Mouse (Mus musculus) heart, embryonic 16.5 days (tissue): ENCODE data around the gene Ctla4. TPM values are rescaled to one million over a fixed set of nuclear protein-coding genes. Genes with fewer than 3 reads are reported as not detected.

Source experiments
- ATAC-seq: fragments of 200-750 bp; cut with Nextera tagmentation; replicated peaks from 2 replicates; pipeline ENCODE4 v1.8.0; 2017; ENCODE audit warnings: moderate number of reproducible peaks; ENCODE audit not compliant: insufficient read depth, low FRiP score; ENCODE audit errors: extremely low read depth
- H3K27ac ChIP-seq: fragments of 300-500 bp; sonication (generic); 2 replicates; pipeline ENCODE4 v1.5.1; 2014; ENCODE audit warnings: mild to moderate bottlenecking, low read length, control low read depth, moderate library complexity
- H3K27me3 ChIP-seq: fragments of 300-500 bp; sonication (generic); 2 replicates; pipeline ENCODE4 v1.6.1; 2014; ENCODE audit warnings: low read length, mixed read lengths; ENCODE audit not compliant: control insufficient read depth, insufficient read depth
- H3K36me3 ChIP-seq: fragments of 300-500 bp; sonication (generic); 2 replicates; pipeline ENCODE4 v1.6.1; 2014; ENCODE audit not compliant: control insufficient read depth, insufficient read depth
- H3K4me1 ChIP-seq: fragments of 300-500 bp; sonication (generic); 2 replicates; pipeline ENCODE4 v1.6.1; 2014; ENCODE audit warnings: low read length, mixed read lengths; ENCODE audit not compliant: control insufficient read depth, insufficient read depth
- H3K4me2 ChIP-seq: fragments of 300-500 bp; sonication (generic); 2 replicates; pipeline ENCODE4 v1.6.1; 2014; ENCODE audit warnings: low read depth, mild to moderate bottlenecking, control low read depth, low read length
- H3K4me3 ChIP-seq: fragments of 300-500 bp; sonication (generic); 2 replicates; pipeline ENCODE4 v1.5.1; 2014; ENCODE audit warnings: mild to moderate bottlenecking, control low read depth, low read length
- H3K9ac ChIP-seq: fragments of 300-500 bp; sonication (generic); 2 replicates; pipeline ENCODE4 v1.6.1; 2014; ENCODE audit warnings: low read length, control low read depth
- H3K9me3 ChIP-seq: fragments of 300-500 bp; sonication (generic); replicated peaks from 2 replicates; pipeline ENCODE4 v1.6.1; 2016; ENCODE audit warnings: low read length; ENCODE audit not compliant: control insufficient read depth
- WGBS: fragments of 180-500 bp; shearing (Covaris S2); extraction: QIAGEN DNeasy Blood & Tissue Kit; methylation state at CpG from one replicate; pipeline ENCODE4 v1.1.7; 2014; 5-methylcytosine and 5-hydroxymethylcytosine counted together
- polyA plus RNA-seq: library from polyadenylated mRNA; unstranded; fragments of >200 nt; fragmentation: Nextera tagmentation; extraction: Ambion mirVana; gene quantifications from 2 replicates; pipeline ENCODE4 v1.2.1, GENCODE M21; 2015

The Ctla4 gene
- 1.6 and 3.5 TPM in 2 replicates for polyA plus RNA-seq

- Histone ChIP-seq H3K9ac (no peak within 1 kb of the TSS), H3K9me3 (no peaks in the 10 kb centered on the region), H3K4me1 (no peaks in the 10 kb centered on the region), H3K27me3 (no peaks in the 10 kb centered on the region), H3K4me3 (no peak within 1 kb of the TSS), H3K27ac (no peak within 1 kb of the TSS), H3K36me3 (no peaks in the 10 kb centered on the region), H3K4me2 (no peak within 1 kb of the TSS)
- 85% methylated on average over 7 of the region's 7 CpGs for WGBS
- no peak for ATAC-seq
These were observed at the start of gene Ctla4 for GRCm38 (mm10) chr1:60886981-60887380. Ctla4 (plus strand) TSS chr1:60887000.

GRCm38 (mm10) chr1:60839161-60839560 lies 47.6 kb upstream of the Ctla4 start:
- Histone ChIP-seq H3K4me2 (no peak overlapping the region), H3K9ac (no peak overlapping the region), H3K4me3 (no peak overlapping the region), H3K27me3 (no peaks in the 10 kb centered on the region), H3K9me3 (no peaks in the 10 kb centered on the region), H3K4me1 (no peaks in the 10 kb centered on the region), H3K36me3 (no peaks in the 10 kb centered on the region), H3K27ac (no peak overlapping the region)
- no peak for ATAC-seq
- 78% methylated on average over 1 of the region's 1 CpGs for WGBS

GRCm38 (mm10) chr1:60845318-60846060 lies 41.3 kb upstream of the Ctla4 start:
- Histone ChIP-seq H3K36me3 (no peaks in the 10 kb centered on the region), H3K9ac (no peak overlapping the region), H3K4me3 (no peak overlapping the region), H3K4me2 (no peak overlapping the region), H3K4me1 (no peaks in the 10 kb centered on the region; the same call in 1 of the 2 replicates), H3K9me3 (no peaks in the 10 kb centered on the region), H3K27ac (no peak overlapping the region), H3K27me3 (no peaks in the 10 kb centered on the region)
- WGBS, result 88% methylated on average over 6 of the region's 7 CpGs
- ATAC-seq, result no peak

GRCm38 (mm10) chr1:60846616-60847275 lies 40.1 kb upstream of the Ctla4 start:
- H3K27me3 ChIP-seq, result no peaks in the 10 kb centered on the region
- no peak overlapping the region for H3K4me3 ChIP-seq
- 0 out of 2 replicates have a peak overlapping the region, but pooled peaks have one; percentile 18 for H3K27ac ChIP-seq
- H3K9ac ChIP-seq, result no peak overlapping the region
- no peaks in the 10 kb centered on the region for H3K36me3 ChIP-seq
- WGBS, result 69% methylated on average over 4 of the region's 4 CpGs
- H3K4me1 ChIP-seq, result peaks cover 10% of the 10 kb centered on the region
- peak; percentile 67; the same call in 1 of the 2 replicates for ATAC-seq
- no peaks in the 10 kb centered on the region for H3K9me3 ChIP-seq
- no peak overlapping the region for H3K4me2 ChIP-seq

GRCm38 (mm10) chr1:60849112-60849511 lies 37.7 kb upstream of the Ctla4 start:
- WGBS, result 61% methylated on average over 2 of the region's 2 CpGs
- Histone ChIP-seq H3K27ac (no peak overlapping the region; the same call in 1 of the 2 replicates), H3K4me2 (no peak overlapping the region), H3K4me3 (no peak overlapping the region), H3K4me1 (peaks cover 28% of the 10 kb centered on the region), H3K27me3 (no peaks in the 10 kb centered on the region), H3K9ac (no peak overlapping the region), H3K9me3 (no peaks in the 10 kb centered on the region), H3K36me3 (no peaks in the 10 kb centered on the region)
- no peak for ATAC-seq

GRCm38 (mm10) chr1:60849816-60850215 lies 37.0 kb upstream of the Ctla4 start:
- ATAC-seq, result no peak
- Histone ChIP-seq H3K4me2 (no peak overlapping the region), H3K9me3 (no peaks in the 10 kb centered on the region), H3K4me3 (no peak overlapping the region), H3K9ac (no peak overlapping the region), H3K4me1 (peaks cover 28% of the 10 kb centered on the region), H3K27ac (no peak overlapping the region), H3K27me3 (no peaks in the 10 kb centered on the region), H3K36me3 (no peaks in the 10 kb centered on the region)
- WGBS, result 90% methylated on average over 4 of the region's 4 CpGs

GRCm38 (mm10) chr1:60851041-60851781 lies 35.6 kb upstream of the Ctla4 start:
- WGBS, result 54% methylated on average over 8 of the region's 8 CpGs
- Histone ChIP-seq H3K27me3 (no peaks in the 10 kb centered on the region), H3K36me3 (no peaks in the 10 kb centered on the region), H3K27ac (peak overlapping the region; percentile 46), H3K4me2 (no peak overlapping the region), H3K9ac (no peak overlapping the region), H3K9me3 (no peaks in the 10 kb centered on the region), H3K4me3 (no peak overlapping the region), H3K4me1 (peaks cover 28% of the 10 kb centered on the region)
- no peak for ATAC-seq

GRCm38 (mm10) chr1:60852075-60852769 lies 34.6 kb upstream of the Ctla4 start:
- Histone ChIP-seq H3K4me3 (no peak overlapping the region), H3K27ac (no peak overlapping the region)

More at GRCm38 (mm10) chr1:60852075-60852769, 34.6 kb upstream of the Ctla4 start:
- H3K4me2 ChIP-seq, result no peak overlapping the region
- WGBS, result 46% methylated on average over 10 of the region's 10 CpGs
- peaks cover 28% of the 10 kb centered on the region for H3K4me1 ChIP-seq
- no peaks in the 10 kb centered on the region for H3K9me3 ChIP-seq
- ATAC-seq, result no peak; the same call in 1 of the 2 replicates
- H3K36me3 ChIP-seq, result no peaks in the 10 kb centered on the region
- no peak overlapping the region for H3K9ac ChIP-seq
- no peaks in the 10 kb centered on the region for H3K27me3 ChIP-seq
